Mouse (Mus musculus): ENCODE measurements around the gene Tsfm. TPM values are rescaled to one million over a fixed set of nuclear protein-coding genes. Genes with fewer than 3 reads are reported as not detected.

Tsfm gene
- total and polyA plus RNA-seq, 2 experiments from 2014 or later = 29.3 to 60.7 TPM

- Histone ChIP-seq H3K4me2 (ENCODE audit: low read depth, low read length, poor library complexity, severe bottlenecking) (peak overlapping the region; percentile 89), H3K27ac (ENCODE audit: low read depth, low read length) (peak overlapping the region; percentile 99), H3K4me3 (ENCODE audit: low read depth, low read length) (peak overlapping the region; percentile 96), H3K9me3 (ENCODE audit: low read length) (no peaks in the 10 kb centered on the region), H3K27me3 (ENCODE audit: insufficient read depth, low read length) (no peaks in the 10 kb centered on the region), H3K4me1 (ENCODE audit: insufficient read depth, low read length) (peaks cover 23% of the 10 kb centered on the region), H3K36me3 (ENCODE audit: insufficient read depth, low read length) (no peaks in the 10 kb centered on the region), H3K9ac (replicated peaks; ENCODE audit: low read length, poor library complexity, severe bottlenecking) (peak overlapping the region; percentile 87)
- peak; percentile 8; the same call in 1 of the 2 replicates for ATAC-seq (ENCODE audit: low FRiP score)
- DNase-seq (ENCODE audit: low spot score) = peak; percentile 44
- under 1% methylated on average over 41 of the region's 57 CpGs for WGBS
- no peak for TF ChIP-seq CTCF (IDR thresholded peaks at IDR 0.05)
Observed at GRCm38 (mm10) chr10:126979636-126980151, 50.9 kb downstream of the Tsfm start.

GRCm38 (mm10) chr10:126979121-126979635, 51.5 kb downstream of the Tsfm start:
- H3K27me3 ChIP-seq (ENCODE audit: insufficient read depth, low read length) = no peaks in the 10 kb centered on the region
- H3K36me3 ChIP-seq (ENCODE audit: insufficient read depth, low read length) = no peaks in the 10 kb centered on the region
- H3K4me2 ChIP-seq (ENCODE audit: low read depth, low read length, poor library complexity, severe bottlenecking) = peak overlapping the region; percentile 89
- ATAC-seq (ENCODE audit: low FRiP score) (peak; percentile 31), DNase-seq (ENCODE audit: low spot score) (no peak)
- peak overlapping the region; percentile 99 for H3K27ac ChIP-seq (ENCODE audit: low read depth, low read length)
- H3K4me1 ChIP-seq (ENCODE audit: insufficient read depth, low read length) = peaks cover 18% of the 10 kb centered on the region; the same call in 1 of the 2 replicates
- peak overlapping the region; percentile 96 for H3K4me3 ChIP-seq (ENCODE audit: low read depth, low read length)
- H3K9me3 ChIP-seq (ENCODE audit: low read length) = no peaks in the 10 kb centered on the region
- no peak for TF ChIP-seq CTCF (IDR thresholded peaks at IDR 0.05)
- H3K9ac ChIP-seq (replicated peaks; ENCODE audit: low read length, poor library complexity, severe bottlenecking) = peak overlapping the region; percentile 87
- under 1% methylated on average over 19 of the region's 62 CpGs for WGBS

- TF ChIP-seq CTCF (IDR thresholded peaks at IDR 0.05) = peak; percentile 30
- Histone ChIP-seq H3K4me3 (ENCODE audit: low read depth, low read length) (peak within 1 kb of the TSS; percentile 96), H3K27me3 (ENCODE audit: insufficient read depth, low read length) (no peaks in the 10 kb centered on the region), H3K27ac (ENCODE audit: low read depth, low read length) (peak within 1 kb of the TSS; percentile 99), H3K4me2 (ENCODE audit: low read depth, low read length, poor library complexity, severe bottlenecking) (peak within 1 kb of the TSS; percentile 89), H3K4me1 (ENCODE audit: insufficient read depth, low read length) (peaks cover 12% of the 10 kb centered on the region; the same call in 1 of the 2 replicates), H3K9me3 (ENCODE audit: low read length) (no peaks in the 10 kb centered on the region), H3K36me3 (ENCODE audit: insufficient read depth, low read length) (no peaks in the 10 kb centered on the region), H3K9ac (replicated peaks; ENCODE audit: low read length, poor library complexity, severe bottlenecking) (peak within 1 kb of the TSS; percentile 87)
- WGBS = under 1% methylated on average over 42 of the region's 56 CpGs
- peak; percentile 99 for DNase-seq (ENCODE audit: low spot score)
- ATAC-seq (ENCODE audit: low FRiP score) = peak; percentile 92
Observed at GRCm38 (mm10) chr10:126978277-126978994, 52.2 kb downstream of the Tsfm start, which contains the start of gene Ctdsp2. Gene Ctdsp2, plus strand, starts transcription at chr10:126978717.

- Histone ChIP-seq H3K9ac (replicated peaks; ENCODE audit: low read length, poor library complexity, severe bottlenecking) (no peak overlapping the region), H3K4me1 (ENCODE audit: insufficient read depth, low read length) (peaks cover 8% of the 10 kb centered on the region; the same call in 1 of the 2 replicates), H3K4me2 (ENCODE audit: low read depth, low read length, poor library complexity, severe bottlenecking) (no peak overlapping the region), H3K4me3 (ENCODE audit: low read depth, low read length) (no peak overlapping the region), H3K27me3 (ENCODE audit: insufficient read depth, low read length) (0 out of 2 replicates have a peak, but pooled peaks cover 5% of the 10 kb centered on the region), H3K9me3 (ENCODE audit: low read length) (no peaks in the 10 kb centered on the region), H3K27ac (ENCODE audit: low read depth, low read length) (no peak overlapping the region), H3K36me3 (ENCODE audit: insufficient read depth, low read length) (no peaks in the 10 kb centered on the region)
- no peak for DNase-seq (ENCODE audit: low spot score)
- no peak for TF ChIP-seq CTCF (IDR thresholded peaks at IDR 0.05)
- 33% methylated on average over 4 of the region's 4 CpGs for WGBS
- no peak for ATAC-seq (ENCODE audit: low FRiP score)
Observed at GRCm38 (mm10) chr10:126977076-126977475, 53.6 kb downstream of the Tsfm start.

GRCm38 (mm10) chr10:126975706-126976105, 54.9 kb downstream of the Tsfm start:
- no peaks in the 10 kb centered on the region for H3K9me3 ChIP-seq (ENCODE audit: low read length)
- DNase-seq (ENCODE audit: low spot score) (no peak), ATAC-seq (ENCODE audit: low FRiP score) (no peak)
- WGBS = 80% methylated on average over 6 of the region's 6 CpGs
- H3K36me3 ChIP-seq (ENCODE audit: insufficient read depth, low read length) = no peaks in the 10 kb centered on the region
- no peaks in the 10 kb centered on the region; the same call in 1 of the 2 replicates for H3K4me1 ChIP-seq (ENCODE audit: insufficient read depth, low read length)
- 0 out of 2 replicates have a peak, but pooled peaks cover 5% of the 10 kb centered on the region for H3K27me3 ChIP-seq (ENCODE audit: insufficient read depth, low read length)
- no peak overlapping the region for H3K9ac ChIP-seq (replicated peaks; ENCODE audit: low read length, poor library complexity, severe bottlenecking)
- no peak overlapping the region for H3K27ac ChIP-seq (ENCODE audit: low read depth, low read length)
- H3K4me2 ChIP-seq (ENCODE audit: low read depth, low read length, poor library complexity, severe bottlenecking) = no peak overlapping the region
- no peak for TF ChIP-seq CTCF (IDR thresholded peaks at IDR 0.05)
- H3K4me3 ChIP-seq (ENCODE audit: low read depth, low read length) = no peak overlapping the region

GRCm38 (mm10) chr10:126972988-126973387, 57.7 kb downstream of the Tsfm start:
- H3K36me3 ChIP-seq (ENCODE audit: insufficient read depth, low read length) = no peaks in the 10 kb centered on the region
- no peak overlapping the region for H3K4me3 ChIP-seq (ENCODE audit: low read depth, low read length)
- H3K27ac ChIP-seq (ENCODE audit: low read depth, low read length) = no peak overlapping the region
- no peaks in the 10 kb centered on the region for H3K9me3 ChIP-seq (ENCODE audit: low read length)
- no peak for TF ChIP-seq CTCF (IDR thresholded peaks at IDR 0.05)
- no peak overlapping the region for H3K9ac ChIP-seq (replicated peaks; ENCODE audit: low read length, poor library complexity, severe bottlenecking)
- no peaks in the 10 kb centered on the region; the same call in 1 of the 2 replicates for H3K4me1 ChIP-seq (ENCODE audit: insufficient read depth, low read length)
- DNase-seq (ENCODE audit: low spot score) = no peak
- H3K27me3 ChIP-seq (ENCODE audit: insufficient read depth, low read length) = 0 out of 2 replicates have a peak, but pooled peaks cover 5% of the 10 kb centered on the region
- ATAC-seq (ENCODE audit: low FRiP score) = no peak
- 36% methylated on average over 7 of the region's 7 CpGs for WGBS
- H3K4me2 ChIP-seq (ENCODE audit: low read depth, low read length, poor library complexity, severe bottlenecking) = no peak overlapping the region
